Mouse (Mus musculus): Measurements from ENCODE around the gene Tmem140.

Gene Tmem140

DNA sequence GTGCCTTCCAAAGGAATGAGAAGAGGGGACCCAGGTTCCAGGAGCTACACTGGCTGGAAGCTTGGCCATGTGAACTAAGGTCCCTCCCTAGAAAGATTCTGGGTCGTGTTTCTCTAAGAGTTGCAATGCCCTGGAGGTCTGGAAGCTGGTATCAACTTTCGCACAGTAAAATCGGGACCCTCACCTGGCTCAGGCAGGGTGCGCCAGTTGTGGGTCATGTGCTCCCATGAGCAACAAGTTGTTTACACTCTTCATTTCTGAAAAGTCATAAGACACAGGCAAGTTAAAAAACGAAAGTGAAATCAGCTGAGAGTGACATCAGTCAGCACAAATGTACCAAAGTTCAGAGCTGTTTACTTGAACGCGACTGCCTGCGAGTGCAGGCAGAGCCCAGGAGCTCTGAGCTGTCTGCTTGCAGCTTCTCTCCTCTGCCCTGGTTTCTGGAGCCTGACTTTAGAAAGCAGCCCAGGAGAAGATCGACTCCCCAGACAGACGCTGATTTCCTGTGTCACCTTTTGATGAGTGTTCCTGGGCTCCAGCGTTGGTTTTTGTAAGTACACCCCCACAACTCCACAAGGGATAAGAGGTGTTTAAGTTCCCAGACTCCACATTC is at the start of gene Tmem140:
TSS of gene Tmem140 (plus strand) at position 356 of the 613 bp plus-strand sequence.
- in situ Hi-C loops (cut with MboI; ENCODE audit: low sequenced_read_pairs): no loop called here

DNA sequence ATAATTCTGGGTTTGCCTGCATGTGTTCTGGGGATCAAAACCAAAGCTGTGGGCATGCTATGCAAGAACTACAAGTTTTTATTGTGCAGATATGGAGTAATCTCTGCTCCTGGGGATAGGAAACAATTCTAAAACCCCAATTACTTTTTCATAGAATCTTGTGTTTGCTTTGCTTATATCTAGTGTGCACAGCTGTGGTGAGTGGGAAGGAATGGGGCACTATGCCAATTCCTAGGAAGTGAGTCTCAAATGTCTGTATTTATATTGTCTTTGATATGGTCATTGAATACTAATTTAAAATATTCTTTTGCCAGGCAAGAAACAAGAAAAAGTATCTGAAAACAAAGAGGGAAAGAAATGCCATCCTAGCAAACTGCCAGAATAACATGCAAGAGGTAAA is 38.5 kb upstream of the Tmem140 start:
- in situ Hi-C loops (cut with MboI; ENCODE audit: low sequenced_read_pairs): no loop called here

DNA sequence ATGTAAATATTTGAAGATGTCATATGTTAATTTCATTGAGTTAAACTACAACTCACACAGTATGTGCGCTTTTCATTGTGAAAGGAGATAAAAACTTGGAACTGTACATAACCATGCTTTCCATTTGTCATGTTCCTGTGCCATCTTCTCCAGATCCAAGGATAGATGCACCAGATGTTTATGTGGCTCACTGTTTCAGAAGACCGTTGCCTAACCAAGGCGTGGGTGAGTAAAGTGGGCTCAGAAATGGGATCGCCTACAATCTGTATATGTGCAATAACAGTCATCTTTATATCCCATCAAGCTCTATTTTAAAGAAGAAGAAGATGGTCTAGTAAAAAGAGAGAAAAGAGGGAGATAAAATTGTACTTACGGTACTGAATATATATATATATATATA is 30.6 kb upstream of the Tmem140 start:
- in situ Hi-C loops (cut with MboI; ENCODE audit: low sequenced_read_pairs): no loop called here

DNA sequence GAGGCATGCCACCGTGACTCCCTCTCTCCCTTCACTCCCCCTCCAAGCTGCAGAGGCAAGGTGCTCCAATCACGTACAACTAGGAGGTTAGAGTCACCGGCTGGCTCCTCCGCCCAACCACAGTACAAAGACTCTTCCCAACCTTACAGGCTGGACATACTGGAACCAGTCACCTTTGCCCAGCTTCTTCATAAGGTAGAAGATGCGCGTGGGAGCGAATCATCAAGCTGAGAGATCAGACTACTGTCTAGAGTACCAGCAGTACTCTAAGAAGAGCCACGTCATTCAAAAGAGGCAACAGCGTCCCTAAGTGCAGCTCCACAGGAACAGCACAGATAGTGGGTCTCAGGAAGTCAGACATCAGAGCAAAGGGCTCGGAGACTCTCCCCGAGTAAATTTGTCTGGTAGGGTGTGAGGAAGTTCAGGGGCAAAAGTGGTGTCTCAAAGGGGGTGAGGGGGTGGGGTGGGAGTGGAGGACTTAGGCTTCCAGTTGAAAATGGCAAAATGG is 1.3 kb upstream of the Tmem140 start:
- in situ Hi-C loops (cut with MboI; ENCODE audit: low sequenced_read_pairs): no loop called here

DNA sequence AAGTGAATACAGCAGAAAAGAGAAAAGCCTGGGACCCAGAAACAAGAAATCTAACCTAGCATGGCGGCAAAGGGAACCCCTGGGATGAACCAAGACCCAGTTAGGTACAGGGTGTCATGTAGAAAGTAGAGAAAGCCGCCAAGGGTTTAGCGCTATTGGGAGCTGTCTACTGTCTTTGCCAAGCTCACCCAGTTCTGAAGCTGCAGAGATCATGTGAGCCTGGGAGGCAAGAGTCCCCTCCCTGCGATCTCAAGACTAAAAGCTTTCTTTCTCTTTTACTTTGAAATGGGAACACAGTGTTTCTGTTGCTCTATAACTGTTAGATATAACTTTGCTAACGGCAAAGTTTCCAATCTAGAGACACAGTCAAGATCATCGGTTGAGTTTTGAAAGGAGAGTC is 565 bp upstream of the Tmem140 start:
- in situ Hi-C loops (cut with MboI; ENCODE audit: low sequenced_read_pairs): no loop called here

DNA sequence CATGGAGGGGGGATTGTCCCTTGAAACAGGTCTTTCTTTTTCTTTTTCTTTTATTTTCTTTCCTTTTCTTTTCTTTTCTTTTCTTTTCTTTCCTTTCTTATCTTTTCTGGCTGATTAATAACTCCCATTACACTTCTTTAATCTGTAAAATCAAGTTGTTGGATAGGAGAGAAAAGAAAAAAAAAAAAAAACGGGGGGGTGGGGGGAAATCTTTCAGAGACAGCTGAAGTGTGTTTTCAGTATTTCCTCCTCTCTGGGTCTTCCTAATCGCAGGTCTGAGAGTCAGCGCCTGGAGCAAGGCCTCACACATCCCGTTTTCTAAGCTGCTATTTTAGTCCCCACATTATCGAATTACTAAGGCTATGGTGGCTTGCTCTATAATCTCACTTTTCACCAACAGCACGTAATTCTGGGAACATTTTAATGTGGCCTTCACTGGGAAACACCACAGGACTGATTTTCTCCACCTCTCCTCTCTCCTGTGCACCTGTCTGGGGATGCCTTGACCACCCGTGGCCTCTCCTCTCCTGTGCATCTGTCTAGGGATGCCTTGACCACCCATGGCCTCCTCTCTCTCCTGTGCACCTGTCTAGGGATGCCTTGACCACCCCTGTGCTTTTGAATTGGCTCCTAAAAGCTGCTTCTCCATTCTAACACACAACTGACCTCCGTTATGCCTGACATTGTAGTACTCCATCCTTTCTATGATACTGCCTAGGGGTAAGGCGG is 1.0 kb downstream of the Tmem140 start:
- in situ Hi-C loops (cut with MboI; ENCODE audit: low sequenced_read_pairs): no loop called here

DNA sequence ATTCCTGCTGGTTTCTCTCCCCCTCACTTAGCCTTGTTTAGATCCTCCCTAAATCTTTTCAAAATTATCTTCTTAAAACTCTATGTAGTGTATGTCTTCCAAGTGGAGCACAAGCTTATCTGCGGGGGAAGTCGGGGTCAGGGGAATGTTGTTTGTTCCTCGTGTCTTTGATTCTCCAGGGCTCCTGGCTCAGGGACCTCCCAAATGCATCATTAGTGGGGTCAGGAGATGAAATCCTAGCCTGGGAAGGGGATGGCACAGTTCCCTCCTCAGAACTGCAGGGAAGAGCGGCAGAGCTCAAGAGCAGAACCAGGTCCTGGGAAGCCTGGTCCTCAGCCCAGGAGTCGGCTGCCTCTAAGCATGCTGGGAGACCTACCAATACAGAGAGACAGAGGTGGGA is 2.3 kb downstream of the Tmem140 start:
- in situ Hi-C loops (cut with MboI; ENCODE audit: low sequenced_read_pairs): no loop called here

DNA sequence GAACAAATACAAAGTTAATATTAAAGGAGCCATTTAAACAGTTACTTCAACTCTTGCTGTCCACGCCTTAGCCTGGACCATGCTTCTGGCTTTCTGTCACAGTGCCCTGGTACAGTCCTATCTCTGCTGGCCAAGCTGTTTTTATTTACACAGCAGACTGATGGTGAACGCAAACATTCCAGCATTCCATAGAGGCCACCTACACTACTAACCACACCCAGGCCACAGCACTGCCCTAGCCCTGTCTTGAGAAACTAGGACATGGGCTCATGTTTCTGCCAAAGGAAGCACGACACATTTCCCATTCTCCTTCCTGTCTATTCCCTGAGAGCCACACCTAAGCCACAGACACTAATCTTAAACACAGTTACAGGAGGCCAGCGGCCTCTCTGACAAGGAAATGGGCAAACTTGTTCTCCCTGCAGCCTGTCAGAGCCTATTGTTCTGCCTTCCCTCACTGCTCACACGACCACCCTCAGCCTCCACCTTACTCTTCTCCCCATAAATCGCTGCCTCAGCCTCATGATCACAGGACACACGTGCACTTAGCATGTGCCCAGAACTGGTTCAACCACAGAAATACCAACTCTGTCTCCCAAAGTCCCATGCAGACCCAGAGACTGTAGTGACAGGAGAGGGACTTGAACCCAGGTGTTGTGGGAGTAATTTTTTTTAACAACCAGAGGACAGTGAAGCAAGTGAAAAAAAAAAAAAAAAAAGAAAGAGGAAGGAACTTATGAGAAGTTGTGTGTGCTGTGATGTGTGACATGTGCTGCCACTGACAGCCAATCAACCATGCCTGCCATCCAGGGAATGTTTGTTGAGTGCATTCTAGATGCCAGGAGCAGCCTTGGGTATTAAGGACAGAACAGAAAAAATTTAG is 3.0 kb downstream of the Tmem140 start:
- in situ Hi-C loops (cut with MboI; ENCODE audit: low sequenced_read_pairs): no loop called here

DNA sequence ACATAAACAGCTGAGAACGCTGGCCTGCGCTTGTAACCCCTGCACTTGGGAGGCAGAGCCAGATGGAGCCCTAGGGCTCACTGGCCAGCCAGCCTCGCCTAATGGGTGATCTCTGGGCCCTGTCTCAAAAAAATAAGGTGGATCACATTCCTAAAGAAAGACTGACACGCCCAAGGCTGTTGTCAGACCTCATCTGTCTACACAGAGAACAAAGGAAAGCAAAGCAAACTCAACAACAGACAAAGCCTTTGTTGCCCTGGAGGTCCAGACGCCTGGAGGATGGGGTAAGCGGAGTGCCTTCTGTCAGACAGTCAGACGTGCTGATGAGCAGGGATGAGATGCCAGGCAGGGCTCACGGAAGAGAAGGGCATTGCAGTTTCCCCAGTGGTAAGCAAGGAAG is 3.8 kb downstream of the Tmem140 start:
- in situ Hi-C loops (cut with MboI; ENCODE audit: low sequenced_read_pairs): no loop called here

DNA sequence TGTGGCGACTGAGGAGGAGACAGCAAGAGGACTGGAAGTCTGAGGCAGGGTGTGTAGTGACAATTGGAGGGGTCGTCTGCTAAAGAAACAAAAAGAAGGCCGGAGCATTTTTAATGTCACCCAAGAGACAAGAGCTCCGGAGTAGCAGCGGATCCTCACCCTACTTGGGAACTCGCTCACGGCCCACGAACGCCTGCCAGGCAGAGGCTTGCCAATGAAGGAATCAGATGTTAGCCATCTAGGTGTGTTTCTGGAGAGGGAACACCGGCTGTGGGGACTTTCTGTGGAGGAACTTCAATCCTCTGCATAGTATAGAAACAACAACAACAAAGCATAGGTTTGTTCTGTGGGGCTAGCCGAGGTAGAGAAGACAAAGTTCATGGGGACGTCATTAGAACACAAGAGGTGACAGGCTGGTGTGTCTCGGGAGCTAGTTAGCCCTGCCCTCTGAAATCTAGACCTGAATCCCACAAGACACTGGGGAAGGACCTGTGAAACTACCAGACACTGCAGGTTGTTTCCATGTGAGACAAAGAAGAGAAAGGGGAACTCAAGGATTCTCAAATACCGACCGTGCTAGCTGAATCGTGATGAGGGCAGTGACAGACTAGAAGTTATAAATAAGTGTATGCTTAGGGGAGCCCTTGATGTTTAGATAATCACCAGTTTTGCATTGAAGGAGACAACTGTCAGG is 4.5 kb downstream of the Tmem140 start:
- in situ Hi-C loops (cut with MboI; ENCODE audit: low sequenced_read_pairs): no loop called here

DNA sequence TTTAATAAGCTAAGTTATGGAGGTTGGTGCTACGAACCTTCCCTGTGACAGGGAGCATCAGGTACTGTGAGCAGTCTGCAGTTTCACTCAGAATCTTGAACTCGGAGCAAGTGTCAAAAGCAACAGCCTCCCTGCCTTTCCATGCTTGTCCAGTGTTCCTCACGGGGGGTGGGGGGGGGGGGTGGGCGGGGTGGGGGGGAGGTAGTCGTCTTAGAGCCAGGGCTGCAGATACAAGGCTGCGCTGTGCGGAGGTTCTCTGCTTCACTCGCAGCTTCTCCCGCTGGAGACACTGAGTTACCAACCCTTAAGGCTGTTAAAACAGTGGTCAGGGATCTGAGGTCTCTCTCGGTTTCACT is 5.0 kb downstream of the Tmem140 start:
- in situ Hi-C loops (cut with MboI; ENCODE audit: low sequenced_read_pairs): no loop called here

DNA sequence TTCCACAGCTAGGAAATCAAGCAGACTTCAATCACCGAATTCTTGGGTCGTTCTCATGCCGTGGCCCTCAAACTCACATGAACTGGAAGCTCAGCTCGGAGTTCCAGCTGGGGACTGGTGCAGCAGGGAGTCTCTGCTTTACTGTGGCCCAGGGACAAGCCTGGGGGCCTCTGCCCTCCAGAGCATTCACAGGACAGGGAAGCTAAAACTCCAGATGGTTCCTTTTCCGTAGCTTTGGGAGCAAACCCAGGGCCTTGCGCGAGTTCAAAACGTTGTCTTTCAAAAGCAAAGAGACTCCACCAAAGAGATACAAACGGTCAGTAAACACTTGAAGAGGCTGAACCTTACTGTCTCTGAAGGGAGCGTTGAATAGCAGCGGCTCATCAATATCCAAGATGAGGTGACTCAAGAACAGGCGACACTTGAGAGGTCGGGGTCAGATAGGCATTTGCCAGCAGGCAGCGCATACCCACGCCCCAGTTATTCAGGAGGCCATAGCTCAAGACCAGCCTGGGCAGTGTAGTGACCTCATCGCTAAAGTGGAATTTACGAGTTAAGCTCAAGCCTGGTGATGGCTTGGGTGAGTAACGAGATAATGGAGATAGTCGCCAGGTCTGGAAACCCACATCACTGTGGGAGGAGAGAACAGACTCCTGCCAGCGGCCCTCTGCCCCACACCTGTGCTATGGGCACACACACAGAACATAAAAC is 5.7 kb downstream of the Tmem140 start:
- in situ Hi-C loops (cut with MboI; ENCODE audit: low sequenced_read_pairs): no loop called here

DNA sequence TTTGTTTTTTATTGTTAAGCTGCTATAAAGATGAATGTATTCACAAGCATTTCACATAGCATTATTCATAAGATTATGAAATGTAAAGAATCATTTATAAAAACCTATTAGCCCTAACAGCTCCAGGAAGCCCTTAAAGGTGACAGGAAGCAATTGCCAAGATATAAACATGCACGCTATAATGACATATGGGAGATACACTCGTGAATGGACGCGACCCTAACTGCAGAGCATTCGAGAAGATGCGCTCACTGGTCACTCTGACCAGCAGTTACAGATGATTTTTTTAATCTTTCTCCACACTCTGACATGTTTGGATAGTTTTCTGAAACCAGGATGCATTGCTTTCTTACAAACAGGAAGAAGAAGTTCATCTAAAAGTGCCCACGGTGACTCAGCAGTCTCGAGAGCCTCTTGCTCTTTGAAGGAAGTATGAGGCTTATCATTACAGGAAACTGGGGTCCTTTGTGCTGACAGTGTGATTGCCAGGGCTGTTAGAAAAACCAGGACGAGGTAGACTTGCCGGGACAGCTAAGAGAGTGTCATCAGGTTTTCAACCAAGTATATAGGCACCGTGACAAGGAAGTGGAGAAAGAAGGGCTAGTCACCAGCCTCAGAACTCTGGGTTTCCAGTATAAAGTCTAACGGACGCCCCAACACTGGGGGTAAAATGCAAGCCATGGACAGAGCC is 6.4 kb downstream of the Tmem140 start:
- in situ Hi-C loops (cut with MboI; ENCODE audit: low sequenced_read_pairs): no loop called here

DNA sequence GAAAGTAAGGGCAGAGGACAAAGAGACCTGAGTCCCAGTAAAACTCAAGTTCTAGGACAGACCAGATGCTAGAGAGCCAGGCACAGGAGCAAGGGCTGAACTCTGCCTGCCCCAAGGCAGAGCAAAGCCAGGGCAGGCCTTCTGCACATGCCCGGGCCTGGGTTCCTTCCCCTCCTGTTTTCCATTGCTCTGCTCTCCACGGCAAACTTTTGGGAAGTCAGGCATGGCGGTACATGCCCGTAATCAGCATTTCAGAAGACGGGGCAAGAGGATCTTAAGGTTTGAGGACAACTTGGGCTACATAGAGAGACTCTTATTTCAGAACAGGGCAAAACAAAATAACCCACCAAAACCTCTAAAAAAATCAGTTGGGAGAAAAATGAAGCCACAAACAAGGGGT is 7.2 kb downstream of the Tmem140 start:
- in situ Hi-C loops (cut with MboI; ENCODE audit: low sequenced_read_pairs): no loop called here

DNA sequence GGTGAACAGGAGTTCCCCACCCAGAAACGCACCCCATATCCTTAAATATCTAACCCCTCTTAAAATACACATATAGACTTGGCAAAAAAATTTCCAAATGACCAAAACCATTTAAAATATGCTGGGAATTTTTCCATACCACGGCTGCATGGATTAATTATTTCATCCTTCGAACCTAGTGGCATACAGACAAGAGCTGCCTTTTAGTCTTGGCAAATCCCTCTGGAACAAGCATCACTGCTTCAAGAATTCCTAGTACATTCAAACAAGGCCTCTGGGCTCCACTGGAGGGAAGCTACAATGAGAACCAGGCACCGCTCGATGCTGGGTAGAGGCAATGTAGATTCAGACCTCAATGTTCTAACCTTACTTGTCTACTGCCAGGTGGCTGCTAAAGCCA is 7.8 kb downstream of the Tmem140 start:
- in situ Hi-C loops (cut with MboI; ENCODE audit: low sequenced_read_pairs): no loop called here

DNA sequence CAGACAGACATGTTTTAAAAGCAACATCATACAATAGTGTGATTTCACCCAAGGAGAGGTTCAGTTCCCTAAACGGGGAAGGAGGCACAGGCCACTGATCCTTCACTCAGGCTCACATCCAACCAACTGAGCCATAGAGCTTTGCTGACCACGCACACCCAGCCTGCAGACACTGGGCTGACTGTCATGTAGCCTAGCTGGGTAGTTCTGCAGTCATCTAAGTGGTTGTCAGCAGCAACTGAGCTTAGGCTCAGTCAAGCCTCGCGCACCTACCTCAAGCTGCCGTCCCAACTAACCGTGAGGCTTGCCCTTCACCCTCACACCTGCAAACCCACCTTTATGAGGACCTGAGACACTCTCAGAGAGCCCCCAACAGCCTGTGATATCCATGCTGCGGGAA is 9.0 kb downstream of the Tmem140 start:
- in situ Hi-C loops (cut with MboI; ENCODE audit: low sequenced_read_pairs): no loop called here

DNA sequence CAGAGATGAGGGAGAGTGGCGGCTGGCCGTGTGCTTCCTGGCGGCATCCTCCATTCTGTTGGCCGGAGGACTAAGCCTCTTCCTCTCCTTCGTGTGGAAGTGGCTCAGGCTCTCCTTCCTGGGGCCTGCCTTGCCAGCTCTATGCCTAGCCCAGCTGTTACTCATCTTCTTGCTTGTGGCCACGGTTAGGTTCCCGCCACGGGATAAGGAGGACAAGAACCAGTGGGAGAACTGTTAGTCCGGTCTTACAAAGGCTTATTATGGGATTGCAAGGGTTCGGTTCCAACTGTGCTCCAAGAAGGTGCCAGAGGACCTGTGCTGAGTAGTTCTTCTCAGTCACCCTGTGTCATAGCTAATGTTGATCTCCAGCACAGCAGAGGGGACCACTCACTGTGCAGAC is 9.9 kb downstream of the Tmem140 start:
- in situ Hi-C loops (cut with MboI; ENCODE audit: low sequenced_read_pairs): no loop called here

DNA sequence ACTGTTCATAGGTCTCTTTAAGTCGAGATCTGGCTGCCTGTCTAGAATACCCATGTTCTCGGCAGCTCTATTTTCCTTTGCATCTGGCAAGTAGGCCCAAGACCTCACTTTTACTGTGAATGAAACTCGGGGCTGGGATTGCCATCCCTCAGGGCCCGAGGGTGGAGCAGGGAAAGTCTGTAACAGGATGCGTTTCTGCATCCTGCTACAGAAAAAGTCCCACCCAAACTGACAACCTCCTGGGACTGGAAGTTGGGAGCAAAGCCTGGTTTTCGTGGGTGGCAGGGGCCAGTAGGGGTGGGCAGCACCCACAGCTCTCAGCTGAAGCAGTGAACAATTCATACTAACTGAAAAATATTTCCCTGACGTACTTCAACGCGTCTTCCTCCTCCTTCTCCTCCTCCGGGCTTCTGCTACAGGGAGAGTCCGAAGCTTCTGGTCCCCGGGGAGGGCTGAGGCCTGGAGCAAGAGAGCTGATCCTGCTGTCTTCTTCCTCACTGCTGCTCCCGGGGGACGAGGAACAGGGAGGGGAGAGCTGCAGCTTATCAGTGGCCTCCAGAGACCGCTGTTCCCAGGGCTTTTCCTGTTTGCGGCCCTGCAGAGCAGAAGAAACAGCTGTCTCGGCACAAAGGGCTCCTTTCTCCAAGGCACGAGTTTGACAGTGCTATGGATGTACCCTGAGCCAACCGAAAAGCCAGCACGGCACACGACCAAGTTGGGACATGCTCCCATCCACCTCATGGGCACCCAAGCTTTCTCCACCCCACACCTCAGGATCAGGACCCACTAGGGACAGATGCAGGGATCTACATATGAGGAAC is 11.4 kb downstream of the Tmem140 start:
- in situ Hi-C loops (cut with MboI; ENCODE audit: low sequenced_read_pairs): no loop called here

DNA sequence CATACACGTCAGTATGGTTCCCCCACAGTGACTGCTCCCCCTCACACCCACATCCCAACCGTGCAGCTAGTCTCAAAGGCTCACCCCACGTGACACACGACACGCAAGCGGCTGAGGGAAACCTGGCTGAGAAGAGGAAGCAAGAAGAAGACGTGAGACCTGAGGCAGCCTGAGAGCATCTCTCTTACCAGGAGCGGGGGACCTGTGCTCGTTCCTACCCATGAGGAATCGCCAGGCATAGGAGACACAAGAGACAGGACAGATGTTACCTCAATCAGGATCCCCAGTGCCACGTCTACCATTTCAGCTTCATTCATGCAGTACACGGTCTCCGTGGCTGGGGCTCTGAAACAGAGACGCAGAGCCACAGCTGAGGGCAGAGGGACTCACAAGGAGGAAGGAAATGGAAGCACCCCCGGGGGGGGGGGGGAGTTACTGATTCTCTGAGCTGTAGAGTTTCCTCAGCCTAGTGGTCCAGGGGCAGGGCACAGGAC is 12.4 kb downstream of the Tmem140 start:
- in situ Hi-C loops (cut with MboI; ENCODE audit: low sequenced_read_pairs): no loop called here

All from CH12F3 (cell line).